Mouse (Mus musculus) thymus, postnatal 25 days (tissue): ENCODE data around the gene Sval2.

Source experiments
- DNase-seq: peaks from one replicate; pipeline ENCODE4 v3.0.0; 2022

The Sval2 gene

DNA sequence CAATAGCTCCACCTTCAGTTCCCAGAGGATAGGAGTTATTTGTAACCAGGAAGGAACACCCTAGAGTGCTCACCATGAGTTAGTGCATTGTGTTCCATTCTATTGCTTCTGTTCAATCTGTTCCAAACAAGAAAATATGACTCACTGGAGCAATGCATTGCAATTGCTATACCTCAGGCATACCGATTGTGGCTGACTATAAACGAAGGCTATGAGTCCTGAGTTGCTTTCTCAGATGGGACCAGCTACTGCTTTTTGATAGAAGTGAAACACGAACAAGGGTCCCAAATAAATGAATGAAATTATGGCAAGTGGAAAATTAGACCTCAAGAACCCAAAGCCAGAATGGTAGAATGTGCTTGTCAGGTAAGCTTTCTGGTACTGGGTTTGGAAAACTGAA, at the start of gene Sval2:
Sval2 (plus strand) TSS at position 301 of the 400 bp plus-strand sequence.
- no peak for DNase-seq

DNA sequence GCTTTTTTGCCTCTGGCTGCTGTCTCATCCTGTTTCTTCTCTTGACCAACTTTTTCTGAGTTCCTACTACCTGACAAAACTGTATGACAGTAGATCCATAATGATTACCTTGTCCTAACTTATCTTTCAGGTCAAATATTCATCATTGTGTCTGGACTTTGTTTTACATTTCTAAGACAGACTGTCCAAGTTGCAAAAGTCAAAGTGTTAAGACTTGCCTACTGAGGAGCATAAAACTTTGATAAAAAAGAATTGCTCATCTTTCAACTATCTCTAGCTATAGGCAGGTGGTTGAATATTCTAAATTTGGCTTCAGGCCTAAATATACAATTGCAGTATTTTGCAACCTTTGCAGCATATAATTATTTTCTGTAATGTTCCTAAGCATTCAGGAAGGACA, 28.7 kb upstream of the Sval2 start:
- no peak for DNase-seq

DNA sequence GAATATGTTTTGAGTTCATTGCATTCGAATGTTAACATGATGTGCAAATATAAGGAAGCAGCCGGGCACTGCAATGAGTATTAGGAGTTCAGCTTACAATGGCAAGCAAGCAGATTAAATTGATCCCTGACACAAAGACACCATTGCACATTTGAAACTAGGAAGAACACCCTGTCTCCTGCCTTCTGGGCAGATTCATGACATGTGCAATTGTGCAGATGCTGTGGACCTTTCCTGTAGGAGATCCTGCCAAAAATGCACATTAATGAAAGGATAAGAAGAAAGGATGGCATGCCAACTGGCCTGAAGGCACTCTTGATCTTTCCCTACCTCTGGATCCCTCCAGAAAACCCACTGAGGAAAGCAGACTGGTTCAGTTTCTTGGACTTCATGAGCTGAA, 23.3 kb upstream of the Sval2 start:
- DNase-seq: no peak

DNA sequence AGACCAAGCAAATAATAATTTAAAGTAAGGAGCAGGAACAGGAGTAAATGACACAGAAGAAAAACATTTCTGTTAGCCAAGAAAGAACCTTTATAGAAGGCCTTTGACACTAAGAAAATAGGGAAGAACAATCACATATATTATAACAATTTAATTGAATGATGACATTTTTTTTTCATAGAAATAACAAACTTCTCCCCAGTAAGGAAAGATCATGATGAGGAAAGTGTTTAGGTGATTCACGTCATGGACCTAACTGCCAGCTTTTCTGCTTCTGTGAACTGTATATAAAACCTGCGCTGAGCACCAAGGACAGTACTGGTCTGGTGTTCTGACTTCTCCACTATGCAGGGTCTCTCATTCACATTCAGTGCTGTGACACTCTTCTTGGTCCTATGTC, 5.6 kb upstream of the Sval2 start, which contains the start of gene Pip:
Pip (plus strand) TSS at position 301 of the 400 bp plus-strand sequence.
- no peak for DNase-seq

DNA sequence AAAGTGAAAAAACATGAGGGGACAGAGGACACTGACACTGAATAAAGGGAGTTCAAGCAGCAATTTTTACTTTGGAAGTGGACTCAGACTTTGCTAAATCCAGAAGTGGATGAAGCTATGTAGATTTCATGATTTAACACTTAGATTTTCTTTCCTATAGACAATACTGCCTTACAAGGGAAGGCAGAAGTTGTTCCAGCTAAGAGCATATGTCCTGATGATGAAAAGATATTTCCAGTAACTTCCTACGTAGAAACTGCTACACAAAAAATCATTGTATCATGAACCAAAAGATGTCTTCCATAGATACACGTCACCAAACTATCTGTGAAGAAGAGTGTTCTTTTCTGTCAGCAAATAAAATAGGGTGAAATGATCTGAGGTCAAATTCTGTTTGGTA, 11.2 kb downstream of the Sval2 start:
- DNase-seq: no peak

DNA sequence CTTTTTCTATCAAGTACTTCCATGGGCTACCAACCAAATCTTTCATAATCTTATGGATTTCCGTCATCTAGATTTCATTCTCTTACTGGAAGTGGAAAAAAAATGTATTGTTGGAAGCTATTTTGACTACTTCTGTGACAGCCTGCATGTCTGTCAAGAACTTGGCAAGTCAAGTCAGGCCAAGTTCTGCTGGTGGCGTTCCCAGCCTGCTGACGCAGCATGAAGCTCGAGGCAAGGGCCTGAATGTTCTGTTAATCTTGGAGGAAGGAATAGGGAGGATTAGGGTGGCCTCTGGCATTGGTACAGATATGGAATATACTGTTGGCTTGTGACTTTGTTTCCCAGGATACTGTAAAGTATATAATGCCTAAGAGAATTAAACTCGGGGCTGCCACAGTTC, 58.8 kb downstream of the Sval2 start:
- DNase-seq: no peak
